Mouse (Mus musculus) cerebellum, postnatal 36 days (tissue): ENCODE measurements around the gene Arxes2.

Source experiments
- DNase-seq, 2 experiments: peaks; one replicate each; pipeline ENCODE4 v3.0.0; 2021 to 2022; ENCODE audit warnings: mixed read lengths in 2 of 2

Arxes2 gene

GRCm38 (mm10) chrX:136032799-136033763 is 39.5 kb downstream of the Arxes2 start, which contains the start of gene Arxes1:
Arxes1 (plus strand) TSS chrX:136033367.
- DNase-seq, result peak; percentile 51 to 56

- no peak for DNase-seq
These were observed 50.1 kb downstream of the Arxes2 start for GRCm38 (mm10) chrX:136043726-136044125.
